Mouse (Mus musculus) limb, embryonic 12.5 days (tissue): ENCODE results near the gene Slc1a7. TPM values are rescaled to one million over a fixed set of nuclear protein-coding genes. Genes with fewer than 3 reads are reported as not detected.

Experiments used
- ATAC-seq: fragments of 200-750 bp; cut with Nextera tagmentation; 2 replicates; pipeline ENCODE4 v1.8.0; 2017; ENCODE audit warnings: low read depth, moderate TSS enrichment; ENCODE audit not compliant: insufficient number of reproducible peaks, insufficient read depth, low FRiP score, low TSS enrichment
- H3K27ac ChIP-seq: fragments of 300-500 bp; sonication (generic); 2 replicates; pipeline ENCODE4 v1.5.1; 2016; ENCODE audit warnings: mild to moderate bottlenecking, moderate library complexity
- H3K27me3 ChIP-seq: fragments of 300-500 bp; sonication (generic); 2 replicates; pipeline ENCODE4 v1.6.1; 2016; ENCODE audit warnings: mild to moderate bottlenecking, moderate library complexity
- H3K36me3 ChIP-seq: fragments of 300-500 bp; sonication (generic); 2 replicates; pipeline ENCODE4 v1.6.1; 2016; ENCODE audit warnings: mild to moderate bottlenecking, moderate library complexity
- H3K4me1 ChIP-seq: fragments of 300-500 bp; sonication (generic); replicated peaks from 2 replicates; pipeline ENCODE4 v1.6.1; 2016
- H3K4me2 ChIP-seq: fragments of 300-500 bp; sonication (generic); 2 replicates; pipeline ENCODE4 v1.6.1; 2016; ENCODE audit warnings: mild to moderate bottlenecking, moderate library complexity
- H3K4me3 ChIP-seq: fragments of 300-500 bp; sonication (generic); replicated peaks from 2 replicates; pipeline ENCODE4 v1.5.1; 2016; ENCODE audit warnings: mild to moderate bottlenecking
- H3K9ac ChIP-seq: fragments of 300-500 bp; sonication (generic); replicated peaks from 2 replicates; pipeline ENCODE4 v1.6.1; 2016; ENCODE audit warnings: mild to moderate bottlenecking, moderate library complexity
- H3K9me3 ChIP-seq: fragments of 300-500 bp; sonication (generic); 2 replicates; pipeline ENCODE4 v1.6.1; 2016; ENCODE audit warnings: mild to moderate bottlenecking, moderate library complexity
- WGBS: fragments of 180-500 bp; shearing (Covaris S2); methylation state at CpG from one replicate; pipeline ENCODE4 v1.1.7; 2016; 5-methylcytosine and 5-hydroxymethylcytosine counted together
- polyA plus RNA-seq: library from polyadenylated mRNA; unstranded; fragments of >200 nt; fragmentation: Nextera tagmentation; extraction: Ambion mirVana; gene quantifications from 2 replicates; pipeline ENCODE4 v1.2.1, GENCODE M21; 2016

The Slc1a7 gene
- polyA plus RNA-seq, 1 experiment from 2014 or later = not detected

DNA sequence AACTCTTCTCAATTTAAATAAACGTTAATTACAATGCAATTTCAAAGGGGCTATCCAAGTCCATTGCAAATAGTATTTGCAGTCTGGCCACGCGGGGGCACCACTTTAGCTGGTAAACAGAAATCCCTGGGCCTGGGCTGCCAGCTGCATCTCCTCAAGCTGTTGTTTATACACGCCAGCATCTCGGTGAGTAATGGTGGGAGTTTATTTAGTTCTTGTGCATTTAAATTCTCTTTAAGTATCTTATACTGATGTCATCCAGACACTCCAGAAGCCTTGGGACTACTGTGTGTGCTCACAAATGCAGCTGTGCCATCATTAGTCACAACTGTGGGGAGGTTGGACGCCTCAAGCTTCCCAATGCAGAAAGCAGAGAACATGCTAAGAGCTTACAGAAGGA is 30.8 kb upstream of the Slc1a7 start:
- Histone ChIP-seq H3K9ac (no peak overlapping the region), H3K9me3 (no peaks in the 10 kb centered on the region), H3K36me3 (no peaks in the 10 kb centered on the region), H3K27ac (no peak overlapping the region), H3K4me3 (no peak overlapping the region), H3K27me3 (no peaks in the 10 kb centered on the region), H3K4me2 (no peak overlapping the region), H3K4me1 (no peaks in the 10 kb centered on the region; the same call in 1 of the 2 replicates)
- ATAC-seq = no peak
- 28% methylated on average over 6 of the region's 6 CpGs for WGBS

DNA sequence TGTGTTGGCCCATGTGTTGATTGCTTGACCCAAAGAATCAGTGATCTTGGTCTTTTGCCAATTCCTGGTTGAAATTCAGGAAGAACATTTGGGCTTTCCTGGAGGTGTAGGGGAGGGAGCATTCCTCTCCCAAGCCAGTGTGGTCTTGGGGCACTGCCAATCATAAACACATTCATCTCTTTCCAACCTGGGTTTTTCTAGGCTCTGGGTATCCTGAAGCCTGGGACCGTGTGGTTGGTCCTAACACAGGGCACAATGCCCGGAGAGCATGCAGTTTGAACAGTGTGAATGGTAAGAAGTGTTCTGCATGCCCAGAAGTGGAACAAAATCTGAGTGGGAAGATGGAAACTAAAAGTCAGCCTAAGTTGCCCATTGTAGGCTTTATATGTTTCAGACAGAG is 30.0 kb upstream of the Slc1a7 start:
- no peak overlapping the region for H3K4me3 ChIP-seq
- no peaks in the 10 kb centered on the region for H3K36me3 ChIP-seq
- H3K27me3 ChIP-seq = no peaks in the 10 kb centered on the region
- no peaks in the 10 kb centered on the region; the same call in 1 of the 2 replicates for H3K4me1 ChIP-seq
- no peak for ATAC-seq
- H3K9ac ChIP-seq = no peak overlapping the region
- H3K4me2 ChIP-seq = no peak overlapping the region
- H3K27ac ChIP-seq = no peak overlapping the region
- WGBS = 91% methylated on average over 2 of the region's 2 CpGs
- H3K9me3 ChIP-seq = no peaks in the 10 kb centered on the region

DNA sequence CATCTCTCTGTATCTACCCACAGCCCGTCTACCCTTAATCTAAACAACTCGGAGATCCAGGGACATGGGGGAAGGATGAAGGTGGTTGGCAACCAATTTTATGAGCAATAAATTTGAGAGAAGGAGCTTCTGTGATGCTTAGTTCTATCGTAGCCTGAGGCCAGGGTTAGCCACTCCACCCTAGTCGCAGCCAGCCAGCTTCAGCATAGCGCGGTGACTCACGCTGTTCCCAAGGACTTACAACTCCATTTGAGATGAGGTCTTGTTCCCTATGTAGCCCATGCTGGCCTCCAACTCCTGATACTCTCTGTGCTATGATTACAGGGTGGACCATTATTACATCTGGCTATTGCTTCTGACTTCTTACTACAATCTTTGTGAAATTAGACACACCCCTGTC is 25.4 kb upstream of the Slc1a7 start:
- H3K4me1 ChIP-seq = no peaks in the 10 kb centered on the region; the same call in 1 of the 2 replicates
- no peak overlapping the region for H3K27ac ChIP-seq
- H3K36me3 ChIP-seq = no peaks in the 10 kb centered on the region
- no peak overlapping the region for H3K9ac ChIP-seq
- no peaks in the 10 kb centered on the region for H3K27me3 ChIP-seq
- no peak overlapping the region for H3K4me3 ChIP-seq
- no peak overlapping the region for H3K4me2 ChIP-seq
- ATAC-seq = no peak
- H3K9me3 ChIP-seq = no peaks in the 10 kb centered on the region
- WGBS = 85% methylated on average over 7 of the region's 7 CpGs

DNA sequence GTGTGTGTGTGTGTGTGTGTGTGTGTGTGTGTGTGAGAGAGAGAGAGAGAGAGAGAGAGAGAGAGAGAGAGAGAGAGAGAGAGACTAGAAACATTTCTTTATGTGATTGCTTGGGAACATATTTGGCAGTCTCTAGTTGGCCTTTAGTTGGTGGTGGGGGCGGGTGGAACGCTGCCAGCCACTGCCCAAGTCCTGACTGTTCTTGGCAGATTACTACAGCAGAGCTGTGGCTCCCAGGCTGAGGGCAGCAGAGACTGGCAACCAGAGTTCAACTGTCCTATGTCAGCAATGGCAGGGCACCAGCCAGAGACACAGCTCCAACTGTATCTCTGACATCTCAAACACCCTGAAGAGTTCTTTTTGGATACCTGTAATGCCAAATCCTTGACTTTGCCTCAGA is 24.0 kb upstream of the Slc1a7 start:
- Histone ChIP-seq H3K9me3 (no peaks in the 10 kb centered on the region), H3K9ac (no peak overlapping the region), H3K4me3 (no peak overlapping the region), H3K27ac (no peak overlapping the region), H3K4me2 (no peak overlapping the region), H3K36me3 (no peaks in the 10 kb centered on the region), H3K4me1 (no peaks in the 10 kb centered on the region; the same call in 1 of the 2 replicates), H3K27me3 (no peaks in the 10 kb centered on the region)
- no peak for ATAC-seq
- WGBS = 92% methylated on average over 2 of the region's 2 CpGs

DNA sequence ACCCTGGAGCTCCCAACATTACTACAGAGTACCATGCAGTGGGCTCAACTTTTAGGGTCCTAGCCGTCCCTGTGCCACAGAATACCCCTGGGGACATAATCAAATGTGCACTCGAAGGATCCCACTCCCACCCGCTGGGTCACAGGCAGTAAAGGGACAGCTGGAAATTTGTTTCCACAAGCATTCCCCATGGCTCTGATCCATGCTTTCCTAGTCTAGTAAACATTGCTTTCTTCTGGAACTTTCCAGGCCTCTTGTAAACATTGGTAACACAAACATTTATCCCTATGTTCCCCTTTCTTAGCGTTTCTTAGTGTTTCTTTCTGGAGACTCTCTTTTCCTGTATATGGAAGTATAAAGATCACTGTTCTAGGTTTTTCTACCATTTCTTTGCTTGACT is 18.2 kb upstream of the Slc1a7 start:
- Histone ChIP-seq H3K27me3 (no peaks in the 10 kb centered on the region), H3K4me1 (0 out of 2 replicates have a peak, but pooled peaks cover 2% of the 10 kb centered on the region), H3K4me3 (no peak overlapping the region), H3K4me2 (no peak overlapping the region), H3K36me3 (no peaks in the 10 kb centered on the region), H3K27ac (no peak overlapping the region), H3K9me3 (no peaks in the 10 kb centered on the region), H3K9ac (no peak overlapping the region)
- WGBS = 64% methylated on average over 4 of the region's 4 CpGs
- ATAC-seq = no peak

DNA sequence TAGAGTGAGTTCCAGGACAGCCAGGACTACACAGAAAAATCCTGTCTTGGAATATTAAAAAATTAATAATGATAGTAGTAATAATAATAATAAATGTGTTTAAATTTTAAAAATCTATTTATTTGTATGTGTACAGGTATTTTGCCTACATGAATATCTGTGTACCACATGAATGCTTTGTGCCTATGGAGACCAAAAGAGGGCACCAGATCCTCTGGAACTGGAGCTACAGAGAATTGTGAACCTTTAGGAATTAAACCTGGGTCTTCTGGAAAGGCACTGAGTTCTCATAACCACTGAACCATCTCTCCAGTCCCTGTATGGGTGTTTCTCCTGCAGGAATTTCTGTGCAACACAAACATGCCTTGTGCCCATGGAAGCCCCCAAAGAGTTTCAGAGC is 15.3 kb upstream of the Slc1a7 start:
- H3K9ac ChIP-seq = no peak overlapping the region
- H3K4me1 ChIP-seq = peaks cover 2% of the 10 kb centered on the region; the same call in 1 of the 2 replicates
- H3K4me2 ChIP-seq = no peak overlapping the region
- H3K4me3 ChIP-seq = no peak overlapping the region
- no peak for ATAC-seq
- no peak overlapping the region for H3K27ac ChIP-seq
- H3K36me3 ChIP-seq = no peaks in the 10 kb centered on the region
- H3K9me3 ChIP-seq = no peaks in the 10 kb centered on the region
- no peaks in the 10 kb centered on the region for H3K27me3 ChIP-seq

DNA sequence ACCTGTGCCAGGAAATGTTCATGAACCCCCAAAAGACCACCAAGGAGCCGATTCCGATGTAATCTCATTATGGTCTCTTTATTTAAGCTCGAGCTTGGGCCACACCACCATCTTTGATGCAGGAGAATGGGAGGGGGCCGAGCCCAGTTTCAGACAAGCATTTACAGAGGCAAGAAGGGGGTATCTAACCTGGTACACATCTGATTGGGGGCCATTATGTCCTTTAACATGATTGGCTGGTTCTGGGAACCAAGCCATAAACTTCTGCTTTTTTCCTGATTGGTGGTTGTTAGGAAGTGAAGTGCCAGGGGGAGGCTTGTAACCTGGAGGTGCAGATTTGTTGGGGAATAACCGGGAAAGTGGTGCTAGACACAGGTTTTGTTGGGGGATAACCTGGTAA is 12.4 kb upstream of the Slc1a7 start:
- H3K4me2 ChIP-seq = no peak overlapping the region
- no peaks in the 10 kb centered on the region for H3K36me3 ChIP-seq
- H3K4me1 ChIP-seq = peaks cover 2% of the 10 kb centered on the region; the same call in 1 of the 2 replicates
- H3K9me3 ChIP-seq = no peaks in the 10 kb centered on the region
- H3K9ac ChIP-seq = no peak overlapping the region
- no peak overlapping the region for H3K27ac ChIP-seq
- ATAC-seq = no peak
- WGBS = 50% methylated on average over 5 of the region's 5 CpGs
- H3K27me3 ChIP-seq = no peaks in the 10 kb centered on the region
- no peak overlapping the region for H3K4me3 ChIP-seq

DNA sequence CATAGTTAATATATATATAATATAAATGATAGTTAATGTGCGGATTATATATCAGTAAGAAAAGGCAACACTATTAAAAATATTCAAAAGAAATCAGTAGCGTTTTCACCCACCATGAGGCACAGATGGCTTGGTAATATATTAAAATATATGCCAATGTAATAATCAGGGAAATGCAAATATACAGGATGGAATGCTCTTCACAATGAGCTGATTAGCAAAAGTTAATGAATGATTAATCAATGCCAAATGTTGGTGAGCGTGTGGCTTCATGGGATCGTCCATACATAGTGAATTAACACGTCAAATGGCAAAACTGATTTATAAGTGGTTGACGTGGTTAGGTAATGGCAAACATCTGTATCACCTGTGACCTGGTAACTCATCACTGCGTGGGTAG is 9.6 kb upstream of the Slc1a7 start:
- Histone ChIP-seq H3K4me2 (no peak overlapping the region), H3K4me3 (no peak overlapping the region), H3K9me3 (no peaks in the 10 kb centered on the region), H3K36me3 (no peaks in the 10 kb centered on the region), H3K9ac (no peak overlapping the region), H3K27ac (no peak overlapping the region), H3K27me3 (no peaks in the 10 kb centered on the region), H3K4me1 (peaks cover 13% of the 10 kb centered on the region)
- WGBS = 48% methylated on average over 7 of the region's 7 CpGs
- no peak for ATAC-seq

DNA sequence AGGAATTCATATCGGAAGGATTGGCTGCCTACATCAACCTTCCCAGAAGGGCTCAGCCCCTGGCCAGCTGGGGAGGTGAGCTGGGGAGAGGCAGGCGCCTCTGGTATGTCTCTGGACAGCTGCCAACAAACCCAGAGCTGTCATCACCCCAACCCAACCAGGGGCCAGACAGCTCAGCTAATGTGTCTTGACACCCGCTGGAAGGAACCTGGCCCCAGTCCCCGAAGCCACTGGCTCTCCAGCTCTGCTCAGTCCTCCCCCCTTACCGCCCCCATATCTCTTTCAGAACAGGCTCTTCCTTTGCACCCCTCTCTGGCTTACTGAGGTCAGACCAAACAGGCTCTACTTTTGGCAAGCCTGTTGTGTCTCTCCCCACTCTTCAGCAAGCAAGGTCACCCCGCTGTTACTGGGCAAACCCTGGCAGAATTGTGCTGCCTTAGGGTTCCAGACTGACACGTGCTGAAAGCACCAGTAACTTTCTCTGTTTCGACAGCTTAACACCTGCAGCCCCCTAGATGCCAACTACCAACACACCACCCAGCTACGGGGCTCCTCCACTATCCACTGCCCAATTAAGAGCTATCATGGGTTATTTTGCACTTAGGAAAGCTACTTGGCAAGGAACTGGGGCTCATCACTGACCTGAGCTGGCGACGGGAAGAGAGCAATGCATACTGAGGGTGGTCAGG is 5.9 kb upstream of the Slc1a7 start:
- no peaks in the 10 kb centered on the region for H3K9me3 ChIP-seq
- H3K9ac ChIP-seq = no peak overlapping the region
- WGBS = 68% methylated on average over 11 of the region's 11 CpGs
- H3K27ac ChIP-seq = no peak overlapping the region
- H3K4me3 ChIP-seq = no peak overlapping the region
- no peaks in the 10 kb centered on the region for H3K36me3 ChIP-seq
- no peaks in the 10 kb centered on the region for H3K27me3 ChIP-seq
- peaks cover 10% of the 10 kb centered on the region for H3K4me1 ChIP-seq
- ATAC-seq = no peak
- no peak overlapping the region for H3K4me2 ChIP-seq

DNA sequence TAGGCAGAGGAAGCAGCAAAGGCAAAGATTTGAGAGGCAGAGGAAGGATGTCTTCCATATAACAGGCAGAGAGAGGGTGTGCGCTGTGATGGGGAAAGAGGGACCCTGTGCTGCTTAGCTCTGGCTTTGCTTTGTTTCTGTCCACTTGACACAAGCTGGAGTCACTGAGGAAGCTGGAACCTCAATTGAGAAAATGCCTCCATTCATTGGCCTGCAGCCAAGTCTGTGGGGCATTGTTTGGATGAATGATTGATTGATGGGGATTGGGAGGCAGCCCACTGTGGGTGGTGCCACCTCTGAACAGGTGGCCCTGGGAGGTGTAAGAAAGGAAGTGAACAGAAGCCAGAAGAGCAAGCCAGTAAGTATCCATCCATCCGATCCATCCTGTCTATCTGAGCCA is 5.3 kb upstream of the Slc1a7 start:
- Histone ChIP-seq H3K27me3 (no peaks in the 10 kb centered on the region), H3K9ac (no peak overlapping the region), H3K4me3 (no peak overlapping the region), H3K9me3 (no peaks in the 10 kb centered on the region), H3K36me3 (no peaks in the 10 kb centered on the region), H3K4me2 (no peak overlapping the region), H3K4me1 (peaks cover 10% of the 10 kb centered on the region), H3K27ac (no peak overlapping the region)
- WGBS = 91% methylated on average over 2 of the region's 2 CpGs
- ATAC-seq = no peak

DNA sequence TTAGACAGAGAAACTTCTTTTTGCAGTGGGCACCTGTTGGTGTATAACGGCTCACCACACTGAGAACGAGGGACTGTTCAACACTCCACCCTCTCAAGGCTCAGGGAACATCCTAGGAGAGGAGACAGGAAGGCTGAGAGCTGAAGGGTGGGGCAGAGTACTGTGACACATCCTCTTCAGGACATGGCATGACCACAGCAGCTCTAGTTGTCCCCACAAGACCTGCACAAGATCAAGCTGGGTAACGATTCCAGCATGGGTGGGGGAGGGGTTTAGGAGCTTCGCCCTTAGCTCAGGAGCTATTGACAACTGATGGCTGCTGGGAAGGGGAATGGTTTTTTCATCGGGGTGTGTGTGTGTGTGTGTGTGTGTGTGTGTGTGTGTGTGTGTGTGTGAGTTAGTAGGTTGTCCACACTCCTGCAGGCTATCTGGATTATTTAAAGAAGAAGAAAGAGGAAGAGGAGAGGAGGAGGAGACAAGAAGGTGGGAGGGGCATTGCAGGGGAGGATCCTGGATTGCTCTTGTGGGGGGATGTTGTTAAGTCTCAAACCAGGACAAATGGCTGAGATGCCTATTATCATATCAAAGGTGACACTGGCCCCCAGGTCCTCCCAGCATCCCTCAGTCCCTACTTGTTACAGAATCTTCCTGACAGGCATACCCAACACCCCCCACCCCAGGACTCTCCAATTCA is 1.6 kb upstream of the Slc1a7 start:
- no peak overlapping the region for H3K9ac ChIP-seq
- H3K4me3 ChIP-seq = no peak overlapping the region
- peaks cover 12% of the 10 kb centered on the region for H3K4me1 ChIP-seq
- no peaks in the 10 kb centered on the region for H3K36me3 ChIP-seq
- no peak overlapping the region for H3K4me2 ChIP-seq
- peaks cover 3% of the 10 kb centered on the region; the same call in 1 of the 2 replicates for H3K27me3 ChIP-seq
- ATAC-seq = no peak
- H3K9me3 ChIP-seq = no peaks in the 10 kb centered on the region
- H3K27ac ChIP-seq = no peak overlapping the region
- 49% methylated on average over 5 of the region's 5 CpGs for WGBS

DNA sequence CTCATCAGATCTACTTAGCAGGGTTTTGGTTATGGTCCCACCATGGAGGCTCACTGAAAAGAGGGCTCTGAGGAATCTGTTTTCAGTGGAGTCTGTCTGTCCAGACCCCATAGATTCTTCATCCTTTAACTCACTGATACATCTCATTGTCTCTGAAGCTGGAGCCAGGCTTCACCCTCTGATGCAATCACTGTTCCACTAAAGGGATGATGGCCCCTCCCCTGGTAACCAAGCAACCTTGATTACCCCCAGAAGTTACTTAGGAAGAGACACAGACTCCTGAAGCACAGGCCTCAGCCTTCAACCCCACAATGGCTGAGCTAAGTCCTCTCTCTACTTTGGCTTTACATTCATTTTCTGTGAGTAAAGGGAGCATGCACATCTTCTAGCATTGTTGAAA is 1.6 kb downstream of the Slc1a7 start:
- Histone ChIP-seq H3K4me2 (no peak overlapping the region), H3K36me3 (no peaks in the 10 kb centered on the region), H3K9me3 (no peaks in the 10 kb centered on the region), H3K9ac (no peak overlapping the region), H3K27me3 (peaks cover 3% of the 10 kb centered on the region; the same call in 1 of the 2 replicates), H3K4me1 (peaks cover 6% of the 10 kb centered on the region; the same call in 1 of the 2 replicates), H3K4me3 (no peak overlapping the region), H3K27ac (no peak overlapping the region)
- ATAC-seq = no peak
